Mouse (Mus musculus) MEL (cell line): ENCODE results near the gene Boll. TPM values are rescaled to one million over a fixed set of nuclear protein-coding genes. Genes with fewer than 3 reads are reported as not detected.

Experiments used
- DNase-seq: peaks from one replicate; pipeline ENCODE4 v3.0.0; 2011; ENCODE audit warnings: low read depth, low spot score
- H3K27ac ChIP-seq: 2 replicates; pipeline ENCODE4 v1.5.1; 2012; ENCODE audit warnings: low read depth, mild to moderate bottlenecking, control low read depth, low read length, moderate library complexity; ENCODE audit not compliant: control insufficient read depth
- H3K27me3 ChIP-seq, 2 experiments: fragments of 150-350 bp in 1 of 2; sonication (generic) in 1 of 2; 2 replicates each; pipeline ENCODE4 v1.6.1; 2012; ENCODE audit warnings: low read length in 2 of 2, mild to moderate bottlenecking in 2 of 2, improper control_type of control experiment in 1 of 2, moderate library complexity in 1 of 2; ENCODE audit not compliant: insufficient read depth in 2 of 2, control insufficient read depth in 1 of 2
- H3K36me3 ChIP-seq, 2 experiments: 2 replicates each; pipeline ENCODE4 v1.6.1; 2012 to 2014; ENCODE audit warnings: low read length in 2 of 2, improper control_type of control experiment in 1 of 2, inconsistent platforms in 1 of 2, mild to moderate bottlenecking in 1 of 2; ENCODE audit not compliant: insufficient read depth in 2 of 2, control insufficient read depth in 1 of 2
- H3K4me1 ChIP-seq, 2 experiments: fragments of 150-350 bp in 1 of 2; sonication (generic) in 1 of 2; 2 replicates each; pipeline ENCODE4 v1.6.1; 2012; ENCODE audit warnings: low read length in 2 of 2, improper control_type of control experiment in 1 of 2, mild to moderate bottlenecking in 1 of 2; ENCODE audit not compliant: insufficient read depth in 2 of 2, control insufficient read depth in 1 of 2
- H3K4me3 ChIP-seq, 2 experiments: fragments of 150-350 bp in 1 of 2; sonication (generic) in 1 of 2; 2 replicates each; pipeline ENCODE4 v1.5.1; 2012; ENCODE audit warnings: low read depth in 2 of 2, low read length in 2 of 2, mild to moderate bottlenecking in 2 of 2, moderate library complexity in 2 of 2, control low read depth in 1 of 2, improper control_type of control experiment in 1 of 2; ENCODE audit not compliant: control insufficient read depth in 1 of 2, insufficient read depth in 1 of 2
- H3K79me2 ChIP-seq: 2 replicates; pipeline ENCODE4 v1.6.1; 2012; ENCODE audit warnings: mild to moderate bottlenecking, low read length, moderate library complexity; ENCODE audit not compliant: control insufficient read depth, poor library complexity, insufficient read depth
- H3K9ac ChIP-seq: 2 replicates; pipeline ENCODE4 v1.6.1; 2012; ENCODE audit warnings: low read depth, mild to moderate bottlenecking, control low read depth, low read length, moderate library complexity; ENCODE audit not compliant: control insufficient read depth, poor library complexity, severe bottlenecking
- H3K9me3 ChIP-seq: fragments of 150-350 bp; sonication (generic); replicated peaks from 2 replicates; pipeline ENCODE4 v1.6.1; 2012; ENCODE audit warnings: mild to moderate bottlenecking, low read length, improper control_type of control experiment, moderate library complexity; ENCODE audit not compliant: insufficient read depth
- BHLHE40 ChIP-seq: IDR thresholded peaks from 2 replicates; pipeline ENCODE4 v1.6.1; 2012; ENCODE audit warnings: low read depth, mild to moderate bottlenecking, inconsistent platforms, low read length, improper control_type of control experiment, borderline replicate concordance
- CTCF ChIP-seq, 3 experiments: IDR thresholded peaks in 2 of 3; conservative IDR thresholded peaks in 1 of 3; 2 replicates each; pipeline ENCODE4 v1.5.1; 2011 to 2012; ENCODE audit warnings: low read length in 3 of 3, low read depth in 2 of 3, mild to moderate bottlenecking in 2 of 3, improper control_type of control experiment in 1 of 3, inconsistent platforms in 1 of 3, mixed read lengths in 1 of 3, moderate library complexity in 1 of 3; ENCODE audit not compliant: control insufficient read depth in 1 of 3, insufficient read depth in 1 of 3, poor library complexity in 1 of 3, severe bottlenecking in 1 of 3
- E2F4 ChIP-seq: IDR thresholded peaks from 2 replicates; pipeline ENCODE4 v1.6.1; 2011; ENCODE audit warnings: low read depth, low read length, improper control_type of control experiment, borderline replicate concordance
- ELF1 ChIP-seq: IDR thresholded peaks from 2 replicates; pipeline ENCODE4 v1.6.1; 2014; ENCODE audit warnings: low read depth, mild to moderate bottlenecking, inconsistent platforms, low read length, improper control_type of control experiment, moderate library complexity
- ETS1 ChIP-seq: IDR thresholded peaks from 2 replicates; pipeline ENCODE4 v1.6.1; 2012; ENCODE audit warnings: low read depth, mild to moderate bottlenecking, inconsistent platforms, low read length, improper control_type of control experiment, moderate library complexity
- GATA1 ChIP-seq: IDR thresholded peaks from 2 replicates; pipeline ENCODE4 v1.6.1; 2011; ENCODE audit warnings: low read depth, low read length, improper control_type of control experiment
- JUND ChIP-seq: IDR thresholded peaks from 2 replicates; pipeline ENCODE4 v1.6.1; 2011; ENCODE audit warnings: low read depth, mild to moderate bottlenecking, improper control_type of control experiment, low read length
- MAX ChIP-seq: IDR thresholded peaks from 2 replicates; pipeline ENCODE4 v1.6.1; 2011; ENCODE audit warnings: low read length, improper control_type of control experiment
- MAZ ChIP-seq: IDR thresholded peaks from 2 replicates; pipeline ENCODE4 v1.6.1; 2012; ENCODE audit warnings: low read depth, mild to moderate bottlenecking, inconsistent platforms, low read length, improper control_type of control experiment
- MXI1 ChIP-seq: IDR thresholded peaks from 2 replicates; pipeline ENCODE4 v1.6.1; 2011; ENCODE audit warnings: mild to moderate bottlenecking, low read depth, low read length, improper control_type of control experiment
- MYB ChIP-seq: IDR thresholded peaks from 2 replicates; pipeline ENCODE4 v1.6.1; 2011; ENCODE audit warnings: mild to moderate bottlenecking, low read depth, low read length, improper control_type of control experiment
- NELFE ChIP-seq: IDR thresholded peaks from 2 replicates; pipeline ENCODE4 v1.6.1; 2011; ENCODE audit warnings: low read depth, low read length, improper control_type of control experiment
- NRF1 ChIP-seq: IDR thresholded peaks from 2 replicates; pipeline ENCODE4 v1.6.1; 2014; ENCODE audit warnings: low read depth, mild to moderate bottlenecking, inconsistent platforms, low read length, improper control_type of control experiment, moderate library complexity; ENCODE audit not compliant: poor library complexity, insufficient read depth, severe bottlenecking
- POLR2A ChIP-seq, 2 experiments: IDR thresholded peaks; 2 replicates each; pipeline ENCODE4 v1.6.1; 2011 to 2012; ENCODE audit warnings: low read length in 2 of 2, mild to moderate bottlenecking in 2 of 2, control low read depth in 1 of 2, improper control_type of control experiment in 1 of 2, low read depth in 1 of 2, moderate library complexity in 1 of 2; ENCODE audit not compliant: control insufficient read depth in 1 of 2, insufficient read depth in 1 of 2, poor library complexity in 1 of 2
- POLR2AphosphoS5 ChIP-seq: IDR thresholded peaks from 2 replicates; pipeline ENCODE4 v1.6.1; 2012; ENCODE audit warnings: low read depth, borderline replicate concordance, mild to moderate bottlenecking, inconsistent platforms, low read length, moderate library complexity, mixed read lengths
- RAD21 ChIP-seq: IDR thresholded peaks from 2 replicates; pipeline ENCODE4 v1.6.1; 2011; ENCODE audit warnings: mild to moderate bottlenecking, low read depth, low read length, improper control_type of control experiment
- RCOR1 ChIP-seq: IDR thresholded peaks from 2 replicates; pipeline ENCODE4 v1.6.1; 2012; ENCODE audit warnings: low read depth, mild to moderate bottlenecking, inconsistent platforms, low read length, improper control_type of control experiment
- SIN3A ChIP-seq: IDR thresholded peaks from 2 replicates; pipeline ENCODE4 v1.6.1; 2012; ENCODE audit warnings: low read length, improper control_type of control experiment, inconsistent platforms
- SMC3 ChIP-seq: IDR thresholded peaks from 2 replicates; pipeline ENCODE4 v1.6.1; 2011; ENCODE audit warnings: low read depth, low read length, improper control_type of control experiment
- TCF12 ChIP-seq: IDR thresholded peaks from 2 replicates; pipeline ENCODE4 v1.6.1; 2014; ENCODE audit warnings: low read depth, mild to moderate bottlenecking, inconsistent platforms, low read length, improper control_type of control experiment, moderate library complexity
- UBTF ChIP-seq: IDR thresholded peaks from 2 replicates; pipeline ENCODE4 v1.6.1; 2012; ENCODE audit warnings: low read depth, mild to moderate bottlenecking, inconsistent platforms, low read length, improper control_type of control experiment, moderate library complexity, borderline replicate concordance; ENCODE audit not compliant: insufficient read depth
- USF1 ChIP-seq: IDR thresholded peaks from 2 replicates; pipeline ENCODE4 v1.6.1; 2014; ENCODE audit warnings: low read depth, mild to moderate bottlenecking, inconsistent platforms, low read length, improper control_type of control experiment, moderate library complexity
- ZC3H11A ChIP-seq: IDR thresholded peaks from 2 replicates; pipeline ENCODE4 v1.6.1; 2012; ENCODE audit warnings: low read depth, mild to moderate bottlenecking, inconsistent platforms, low read length, improper control_type of control experiment
- ZMIZ1 ChIP-seq: IDR thresholded peaks from 2 replicates; pipeline ENCODE4 v1.6.1; 2012; ENCODE audit warnings: low read depth, mild to moderate bottlenecking, inconsistent platforms, low read length, improper control_type of control experiment, moderate library complexity
- polyA plus RNA-seq, 2 experiments: library from polyadenylated mRNA; stranded (reverse) in 1 of 2; unstranded in 1 of 2; fragments of >175 nt in 1 of 2; fragments of >200 nt in 1 of 2; gene quantifications; 2 replicates each; pipeline versions ENCODE4 v1.2.1 to v1.2.4; 2012; ENCODE audit warnings: low replicate concordance in 2 of 2, low read depth in 1 of 2; ENCODE audit not compliant: insufficient read length in 2 of 2, insufficient read depth in 1 of 2, missing spikeins in 1 of 2
- total RNA-seq: library from RNA; depleted of rRNA; stranded (reverse); fragments of 300-350 nt; gene quantifications from 2 replicates; pipeline ENCODE4 v1.2.3, GENCODE M21; 2012; rRNA removed

The Boll gene
- total RNA-seq (not detected in 2 replicates), polyA plus RNA-seq (not detected)

DNA sequence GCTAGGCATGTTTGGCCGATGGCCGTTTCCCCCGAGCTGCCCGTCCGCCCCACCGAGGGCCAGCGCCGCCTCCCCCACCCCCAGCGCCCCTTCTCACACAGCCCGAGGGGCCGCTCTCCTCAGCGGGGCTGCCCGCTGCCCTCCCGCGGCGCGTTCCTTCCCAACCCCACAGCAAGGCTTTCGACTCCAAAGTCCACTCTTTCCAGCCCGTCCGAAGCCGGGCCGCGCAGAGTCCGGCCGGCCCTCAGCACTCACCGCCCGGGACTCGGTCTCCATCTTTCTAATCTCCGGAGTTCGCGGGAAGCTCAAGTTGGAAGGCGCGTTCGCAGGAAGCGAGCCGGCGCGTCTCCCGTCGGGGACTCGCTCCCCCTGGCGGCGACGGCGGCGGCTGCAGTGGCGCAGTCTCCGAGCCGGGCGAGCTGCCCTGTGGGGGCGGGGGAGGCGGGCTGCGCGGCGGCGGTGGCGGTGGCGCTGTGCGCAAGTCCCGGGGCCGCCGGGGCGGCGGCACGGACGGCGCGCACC, at the start of gene Boll:
TSS of gene Boll (minus strand) at position 426 of the 522 bp plus-strand sequence.
- Histone ChIP-seq H3K4me1 (no peaks in the 10 kb centered on the region), H3K36me3 (no peaks in the 10 kb centered on the region), H3K9ac (no peak within 1 kb of the TSS), H3K79me2 (no peaks in the 10 kb centered on the region), H3K9me3 (no peaks in the 10 kb centered on the region), H3K27ac (no peak within 1 kb of the TSS), H3K27me3 (no peaks in the 10 kb centered on the region; a peak in 2 of 4 replicates), H3K4me3 (no peak within 1 kb of the TSS)
- TF ChIP-seq TCF12 (no peak), POLR2A (IDR thresholded peaks at IDR 0.05; ENCODE audit: control insufficient read depth in 1 of 2, insufficient read depth in 1 of 2, low read depth in 1 of 2, low read length in 2 of 2, poor library complexity in 1 of 2) (no peak), JUND (no peak), NELFE (no peak), ELF1 (no peak), RAD21 (no peak), SIN3A (no peak), NRF1 (no peak), RCOR1 (no peak), ZC3H11A (no peak), POLR2AphosphoS5 (no peak)
- DNase-seq: no peak

DNA sequence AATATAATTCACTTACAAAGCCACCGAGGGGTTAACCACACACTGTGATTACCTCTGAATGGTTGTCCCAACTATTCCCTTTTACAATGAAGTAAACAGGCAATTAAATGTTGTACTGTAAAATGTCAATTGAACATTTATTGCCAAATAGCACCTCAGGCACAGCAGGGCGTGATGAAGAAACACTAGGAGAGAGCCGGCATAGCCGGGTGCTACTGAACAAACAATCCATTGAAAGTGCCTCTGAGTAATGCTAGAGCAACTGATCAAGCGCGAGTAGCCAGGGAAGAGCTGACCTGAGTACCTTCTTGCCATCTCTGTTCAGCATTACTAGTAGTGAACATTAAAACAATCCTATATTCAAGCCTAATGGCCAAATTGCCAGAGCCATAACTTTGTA, 49.3 kb upstream of the Boll start:
- Histone ChIP-seq H3K79me2 (no peaks in the 10 kb centered on the region), H3K9ac (no peak overlapping the region), H3K4me3 (no peak overlapping the region), H3K36me3 (no peaks in the 10 kb centered on the region), H3K27me3 (no peaks in the 10 kb centered on the region), H3K4me1 (no peaks in the 10 kb centered on the region), H3K9me3 (no peaks in the 10 kb centered on the region), H3K27ac (no peak overlapping the region)
- TF ChIP-seq NELFE: no peak
- TF ChIP-seq GATA1: no peak
- TF ChIP-seq E2F4: no peak
- no peak for TF ChIP-seq MAX
- TF ChIP-seq MYB: no peak
- no peak for TF ChIP-seq ETS1
- TF ChIP-seq USF1: no peak
- TF ChIP-seq ELF1: no peak
- no peak for TF ChIP-seq RCOR1
- no peak for TF ChIP-seq MXI1
- no peak for TF ChIP-seq BHLHE40
- no peak for TF ChIP-seq POLR2AphosphoS5
- no peak for TF ChIP-seq UBTF
- no peak for TF ChIP-seq ZMIZ1
- no peak for TF ChIP-seq SMC3
- TF ChIP-seq SIN3A: no peak
- TF ChIP-seq MAZ: no peak
- no peak for TF ChIP-seq CTCF (IDR thresholded peaks at IDR 0.05 in 2 of 3, conservative IDR thresholded peaks at IDR 0.05 in 1 of 3; ENCODE audit: control insufficient read depth in 1 of 3, insufficient read depth in 1 of 3, low read depth in 2 of 3, low read length in 3 of 3, poor library complexity in 1 of 3, severe bottlenecking in 1 of 3)
- no peak for DNase-seq
